Mouse (Mus musculus) cerebral cortex, adult 2 months (tissue): ENCODE results near the gene Eml3.

Experiments
- WGBS: fragments of 180-500 bp; shearing (Covaris S2); methylation state at CpG from one replicate; pipeline ENCODE4 v1.1.7; 2018; 5-methylcytosine and 5-hydroxymethylcytosine counted together

Eml3 gene

GRCm38 (mm10) chr19:8914212-8914611, 15.1 kb upstream of the Eml3 start:
- WGBS, result 72% methylated on average over 3 of the region's 3 CpGs

DNA sequence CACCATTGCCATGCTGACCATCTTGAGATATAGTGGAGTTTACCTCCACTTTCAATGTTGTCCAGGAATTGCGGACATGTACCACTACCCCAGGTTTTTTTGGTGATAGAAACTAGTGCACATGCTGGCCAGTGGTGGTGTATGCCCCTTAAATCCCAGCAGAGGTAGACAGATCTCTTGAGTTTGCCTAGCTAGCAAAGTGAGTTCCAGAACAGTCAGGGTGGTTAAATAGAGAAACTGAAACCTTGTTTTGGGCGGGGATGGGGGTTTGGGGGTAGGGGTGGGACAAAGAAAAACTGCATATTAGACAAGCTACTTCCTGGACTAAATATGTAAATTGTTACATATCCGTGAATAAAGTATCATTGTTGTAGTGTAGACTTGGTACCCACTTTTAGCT, 10.4 kb upstream of the Eml3 start:
- 87% methylated on average over 3 of the region's 3 CpGs for WGBS

GRCm38 (mm10) chr19:8919684-8920072, 9.7 kb upstream of the Eml3 start:
- WGBS, result 59% methylated on average over 6 of the region's 6 CpGs

DNA sequence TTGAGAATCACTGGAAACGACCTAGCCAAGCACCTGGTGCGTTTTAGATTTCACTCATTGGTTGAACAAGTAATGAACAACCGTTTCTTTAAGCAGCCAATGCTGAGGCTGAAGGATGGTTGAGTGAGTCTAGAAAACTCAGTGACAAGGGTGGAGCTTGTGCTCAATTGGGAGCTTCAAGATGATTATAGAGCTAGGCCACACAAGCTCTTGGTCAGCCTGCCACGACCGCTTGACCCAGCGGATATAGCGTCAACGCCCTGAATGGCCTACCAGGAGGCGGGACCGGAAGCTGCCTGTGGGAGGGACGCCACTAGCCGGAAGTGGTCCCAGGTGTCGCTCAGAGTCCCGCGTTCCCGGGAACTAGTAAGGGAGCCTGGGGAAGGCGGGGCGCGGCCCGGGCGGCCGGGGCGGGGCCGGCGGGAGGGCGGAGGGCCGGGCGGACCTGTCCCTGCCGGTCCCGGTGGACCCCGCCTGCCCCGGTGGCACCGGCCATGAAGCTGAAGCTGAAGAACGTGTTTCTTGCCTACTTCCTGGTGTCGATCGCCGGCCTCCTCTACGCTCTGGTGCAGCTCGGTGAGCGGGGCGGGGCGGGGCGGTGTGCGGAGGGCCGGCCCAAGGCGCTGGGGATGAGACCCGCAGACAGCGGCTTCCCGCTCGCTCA, 9.1 kb upstream of the Eml3 start, which contains the start of gene B3gat3:
B3gat3 (plus strand) TSS at position 302 of the 664 bp plus-strand sequence.
- 1% methylated on average over 50 of the region's 50 CpGs for WGBS

DNA sequence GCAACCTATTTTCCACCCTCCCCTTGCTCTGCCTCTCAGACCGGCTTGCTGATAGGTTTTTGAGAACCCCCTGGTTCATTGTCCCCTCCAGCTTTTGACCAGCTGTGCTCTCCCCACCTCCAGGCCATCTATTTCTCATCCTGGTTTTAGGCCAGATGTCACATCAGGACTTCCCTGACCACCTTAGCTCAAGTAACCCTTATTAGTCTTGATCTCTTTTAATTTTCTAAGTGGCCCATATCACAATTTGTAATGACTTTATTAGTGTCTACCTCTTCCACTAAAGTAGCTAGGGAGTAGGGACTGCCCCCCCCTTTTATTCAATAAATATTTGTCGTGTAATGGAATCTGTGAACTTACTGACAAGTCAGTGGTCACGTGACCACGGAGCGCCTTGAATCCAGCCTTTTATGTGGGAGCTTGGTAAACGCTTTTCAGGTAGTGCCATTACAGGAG, 8.5 kb upstream of the Eml3 start:
- WGBS, result under 1% methylated on average over 6 of the region's 6 CpGs

DNA sequence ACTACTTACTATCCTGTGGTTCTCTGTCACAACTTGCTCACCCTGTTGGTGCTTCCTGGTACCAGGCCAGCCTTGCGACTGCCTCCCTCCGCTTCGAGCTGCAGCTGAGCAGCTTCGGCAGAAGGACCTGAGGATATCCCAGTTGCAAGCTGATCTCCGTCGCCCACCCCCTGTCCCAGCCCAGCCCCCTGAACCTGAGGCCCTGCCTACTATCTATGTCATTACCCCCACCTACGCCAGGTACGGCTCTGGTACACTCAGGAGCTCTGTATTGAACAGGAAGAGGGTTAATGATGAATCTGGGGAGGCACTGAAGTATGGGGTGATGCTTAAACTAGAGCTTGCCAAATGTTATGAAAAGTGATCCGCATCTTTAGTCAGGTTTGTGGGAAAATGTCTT, 7.6 kb upstream of the Eml3 start:
- WGBS, result 64% methylated on average over 9 of the region's 9 CpGs

- WGBS, result 74% methylated on average over 2 of the region's 2 CpGs
These were observed 2.6 kb upstream of the Eml3 start for GRCm38 (mm10) chr19:8926766-8927165.

- 89% methylated on average over 12 of the region's 12 CpGs for WGBS
These were observed 1.3 kb upstream of the Eml3 start for GRCm38 (mm10) chr19:8927891-8928525.

- 30% methylated on average over 16 of the region's 16 CpGs for WGBS
These were observed 596 bp upstream of the Eml3 start for GRCm38 (mm10) chr19:8928689-8929223.

DNA sequence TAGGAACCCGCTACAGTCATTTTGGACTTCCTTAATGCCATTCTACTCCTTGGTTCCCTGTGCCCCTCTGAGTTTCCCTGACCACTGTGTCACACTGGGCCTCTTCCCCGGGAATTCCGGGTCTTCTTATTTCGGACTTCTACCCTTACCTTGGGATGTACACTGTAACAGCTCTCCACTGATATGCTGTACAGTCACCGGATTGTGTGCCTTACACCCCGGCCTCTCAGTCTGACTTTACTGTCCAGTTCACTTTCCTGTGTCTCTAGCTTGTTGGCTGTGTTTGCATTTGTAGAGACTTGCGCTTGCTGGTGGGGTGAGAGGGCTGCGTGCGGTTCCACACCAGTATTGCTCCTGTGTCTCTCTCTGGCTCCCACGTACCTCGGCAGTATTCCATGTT, 765 bp downstream of the Eml3 start:
- WGBS, result 25% methylated on average over 11 of the region's 11 CpGs

DNA sequence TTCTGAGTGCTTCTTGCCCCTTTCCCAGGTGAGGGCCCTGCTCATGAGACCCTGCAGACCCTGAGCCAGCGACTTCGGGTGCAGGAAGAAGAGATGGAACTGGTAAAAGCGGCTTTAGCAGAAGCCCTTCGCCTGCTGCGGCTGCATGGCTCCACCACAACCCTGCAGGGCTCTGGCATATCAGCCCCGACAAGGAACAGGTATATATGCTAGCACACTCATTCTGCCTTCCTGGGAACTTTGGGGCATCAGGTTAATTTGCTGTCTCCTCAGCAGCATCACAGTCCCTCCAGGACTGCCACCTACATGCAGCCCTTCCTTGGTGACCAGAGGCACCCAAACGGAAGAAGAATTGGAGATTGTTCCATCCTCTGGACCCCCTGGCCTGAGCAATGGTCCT, 1.4 kb downstream of the Eml3 start:
- WGBS, result 90% methylated on average over 7 of the region's 7 CpGs

DNA sequence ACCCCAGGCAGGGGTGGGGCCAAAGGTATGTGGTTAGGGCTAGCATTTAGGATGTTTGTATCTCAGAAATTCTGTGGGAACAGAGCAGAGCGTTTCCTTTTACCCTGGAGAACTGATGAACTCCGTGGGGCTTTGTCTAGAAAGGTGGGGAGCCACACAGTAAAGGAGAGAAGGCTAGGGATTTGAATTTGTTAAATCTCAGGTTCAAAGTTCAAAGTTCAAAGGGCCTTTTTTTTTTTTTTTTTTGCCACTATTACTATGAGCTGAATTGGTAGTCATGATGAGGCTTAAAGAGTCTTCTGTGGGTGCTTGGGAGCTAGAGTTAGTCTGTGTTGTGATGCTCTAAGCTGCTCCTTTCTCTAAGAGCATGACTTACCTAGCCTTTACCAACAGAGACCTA, 7.4 kb downstream of the Eml3 start:
- WGBS, result 92% methylated on average over 2 of the region's 2 CpGs

- 82% methylated on average over 15 of the region's 15 CpGs for WGBS
These were observed 11.3 kb downstream of the Eml3 start for GRCm38 (mm10) chr19:8940526-8941133.

GRCm38 (mm10) chr19:8941136-8941514, 11.8 kb downstream of the Eml3 start:
- WGBS, result 47% methylated on average over 10 of the region's 10 CpGs

- WGBS, result 1% methylated on average over 64 of the region's 64 CpGs
These were observed 12.3 kb downstream of the Eml3 start, which contains the start of gene Mta2 for GRCm38 (mm10) chr19:8941515-8942217. Gene Mta2 (plus strand): TSS chr19:8941875.

GRCm38 (mm10) chr19:8942276-8942964, 13.1 kb downstream of the Eml3 start:
- WGBS, result under 1% methylated on average over 46 of the region's 46 CpGs

GRCm38 (mm10) chr19:8943047-8943446, 13.7 kb downstream of the Eml3 start:
- WGBS, result 50% methylated on average over 2 of the region's 2 CpGs

DNA sequence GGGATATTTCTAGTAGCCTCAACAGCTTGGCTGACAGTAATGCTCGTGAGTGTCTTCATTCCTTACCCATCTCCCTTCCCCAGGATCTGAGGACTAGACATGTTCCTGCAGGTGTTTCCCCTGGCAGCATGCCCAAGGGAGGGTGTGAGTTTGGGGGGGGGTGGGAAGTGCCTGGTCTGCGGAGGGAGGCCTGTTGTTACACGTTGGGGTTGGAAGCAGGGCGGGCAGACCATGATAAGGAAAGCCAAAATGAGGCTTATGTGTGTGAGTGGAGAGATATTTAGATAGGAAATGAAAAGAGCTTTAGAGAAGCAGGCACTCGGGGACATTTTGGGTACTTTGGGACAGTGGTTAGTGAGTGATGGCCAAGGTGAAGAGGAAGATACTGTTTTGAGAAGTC, 14.7 kb downstream of the Eml3 start:
- 38% methylated on average over 5 of the region's 5 CpGs for WGBS

- 31% methylated on average over 5 of the region's 5 CpGs for WGBS
These were observed 15.4 kb downstream of the Eml3 start for GRCm38 (mm10) chr19:8944750-8945149.

DNA sequence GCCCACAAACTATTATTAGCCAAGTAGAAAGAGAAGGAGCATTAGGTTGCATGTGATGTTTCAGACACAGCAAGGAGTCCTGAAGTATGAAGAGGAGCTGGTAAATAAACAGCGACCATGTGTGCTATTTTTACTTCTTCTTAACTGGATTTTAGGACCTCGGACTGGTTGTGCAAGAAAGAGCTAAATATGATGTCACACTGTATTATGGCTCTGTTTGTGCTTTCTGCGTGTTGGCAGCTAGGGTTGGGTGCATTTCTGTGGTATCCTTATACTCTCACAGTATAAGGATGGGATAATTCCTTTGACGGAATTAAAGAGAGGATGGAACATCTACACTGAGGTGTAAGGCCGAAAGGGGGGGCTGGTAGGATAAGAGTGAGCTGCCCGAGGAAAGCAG, 15.9 kb downstream of the Eml3 start:
- 61% methylated on average over 6 of the region's 6 CpGs for WGBS

DNA sequence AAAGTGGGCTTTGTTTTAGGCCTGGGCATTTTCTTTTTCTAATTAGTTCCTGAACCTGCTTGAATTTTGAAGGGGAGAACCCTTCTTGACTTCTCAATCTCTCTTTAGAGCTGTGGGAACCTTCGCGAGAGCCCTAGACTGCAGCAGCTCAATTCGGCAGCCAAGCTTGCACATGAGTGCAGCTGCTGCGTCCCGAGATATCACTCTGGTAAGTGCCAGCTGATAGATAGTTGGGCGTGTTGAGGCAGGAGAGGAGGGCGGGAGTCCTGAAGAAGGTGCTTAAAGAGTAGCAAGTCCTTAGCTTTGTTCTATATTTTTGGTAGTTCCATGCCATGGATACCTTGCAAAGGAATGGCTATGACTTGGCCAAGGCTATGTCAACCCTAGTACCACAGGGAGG, 17.6 kb downstream of the Eml3 start:
- WGBS, result 94% methylated on average over 7 of the region's 7 CpGs

- 57% methylated on average over 5 of the region's 5 CpGs for WGBS
These were observed 20.8 kb downstream of the Eml3 start for GRCm38 (mm10) chr19:8950190-8950589.
